Mouse (Mus musculus) forebrain, postnatal 0 days (tissue): ENCODE measurements around the gene Taf7l. TPM values are rescaled to one million over a fixed set of nuclear protein-coding genes. Genes with fewer than 3 reads are reported as not detected.

Experiments
- ATAC-seq: fragments of 200-750 bp; cut with Nextera tagmentation; 2 replicates; pipeline ENCODE4 v1.8.0; 2017; ENCODE audit warnings: mild to moderate bottlenecking, moderate library complexity
- DNase-seq: peaks from one replicate; pipeline ENCODE4 v3.0.0-alpha.2; 2015
- H3K27ac ChIP-seq: fragments of 300-500 bp; sonication (generic); 2 replicates; pipeline ENCODE4 v1.5.1; 2014; ENCODE audit warnings: low read depth, mild to moderate bottlenecking, antibody characterized with exemption, low read length, moderate library complexity, mixed read lengths
- H3K27me3 ChIP-seq: fragments of 300-500 bp; sonication (generic); 2 replicates; pipeline ENCODE4 v1.6.1; 2014; ENCODE audit warnings: mild to moderate bottlenecking, low read length, mixed read lengths; ENCODE audit not compliant: insufficient read depth
- H3K36me3 ChIP-seq: fragments of 300-500 bp; sonication (generic); 2 replicates; pipeline ENCODE4 v1.6.1; 2014; ENCODE audit warnings: mild to moderate bottlenecking, moderate library complexity; ENCODE audit not compliant: insufficient read depth
- H3K4me1 ChIP-seq: fragments of 300-500 bp; sonication (generic); 2 replicates; pipeline ENCODE4 v1.6.1; 2014; ENCODE audit warnings: antibody characterized with exemption; ENCODE audit not compliant: insufficient read depth
- H3K4me2 ChIP-seq: fragments of 300-500 bp; sonication (generic); 2 replicates; pipeline ENCODE4 v1.6.1; 2014; ENCODE audit warnings: low read depth, mild to moderate bottlenecking, moderate library complexity
- H3K4me3 ChIP-seq: fragments of 300-500 bp; sonication (generic); 2 replicates; pipeline ENCODE4 v1.5.1; 2014; ENCODE audit warnings: low read depth, low read length, mixed read lengths
- H3K9ac ChIP-seq: fragments of 300-500 bp; sonication (generic); 2 replicates; pipeline ENCODE4 v1.6.1; 2014; ENCODE audit warnings: mild to moderate bottlenecking
- H3K9me3 ChIP-seq: fragments of 300-500 bp; sonication (generic); 2 replicates; pipeline ENCODE4 v1.6.1; 2016; ENCODE audit warnings: low read length
- CTCF ChIP-seq: sonication (generic); IDR thresholded peaks from 2 replicates; pipeline ENCODE4 v1.5.1; 2016; ENCODE audit warnings: antibody characterized with exemption, control low read depth, low read depth
- WGBS: fragments of 180-500 bp; shearing (Covaris S2); extraction: QIAGEN DNeasy Blood & Tissue Kit; methylation state at CpG from one replicate; pipeline ENCODE4 v1.1.7; 2014; 5-methylcytosine and 5-hydroxymethylcytosine counted together
- polyA plus RNA-seq: library from polyadenylated mRNA; unstranded; fragments of >200 nt; fragmentation: Nextera tagmentation; extraction: Ambion mirVana; gene quantifications from 2 replicates; pipeline ENCODE4 v1.2.1, GENCODE M21; 2015
- total RNA-seq: library from RNA; depleted of rRNA; stranded (reverse); fragments of >200 nt; gene quantifications from 2 replicates; pipeline ENCODE4 v1.2.3, GENCODE M21; 2014; rRNA removed

Taf7l gene
- total RNA-seq (not detected in 2 replicates), polyA plus RNA-seq (0.24 TPM in 1 of 2 replicates, not detected in the other)

DNA sequence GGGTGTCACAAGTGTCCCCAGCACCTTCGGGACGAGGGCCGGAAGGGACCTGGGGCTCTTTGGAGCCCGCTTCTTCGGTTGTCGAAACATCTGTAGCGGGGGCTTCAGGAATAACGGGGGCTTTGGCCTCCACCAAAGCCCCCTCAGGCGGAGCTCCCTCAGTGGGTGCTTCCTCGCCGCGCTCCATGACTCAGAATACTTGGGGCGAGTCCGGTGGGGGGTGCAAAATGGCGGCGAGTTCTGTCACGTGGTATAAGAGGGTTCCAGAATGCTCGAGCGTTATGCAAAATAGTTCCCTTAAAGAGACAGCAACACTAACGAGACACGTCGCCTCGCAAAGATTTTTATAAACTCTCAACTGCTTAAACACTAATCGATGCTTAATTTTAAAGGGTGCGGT lies at the start of gene Taf7l:
Gene Taf7l, minus strand, starts transcription at position 201 of the 400 bp plus-strand sequence.
- Histone ChIP-seq H3K27me3 (no peaks in the 10 kb centered on the region), H3K27ac (no peak within 1 kb of the TSS), H3K4me1 (no peaks in the 10 kb centered on the region), H3K4me2 (no peak within 1 kb of the TSS), H3K9ac (no peak within 1 kb of the TSS), H3K4me3 (no peak within 1 kb of the TSS), H3K36me3 (no peaks in the 10 kb centered on the region), H3K9me3 (no peaks in the 10 kb centered on the region)
- no peak for DNase-seq
- WGBS = 90% methylated on average over 25 of the region's 25 CpGs
- no peak for ATAC-seq
- no peak for TF ChIP-seq CTCF

DNA sequence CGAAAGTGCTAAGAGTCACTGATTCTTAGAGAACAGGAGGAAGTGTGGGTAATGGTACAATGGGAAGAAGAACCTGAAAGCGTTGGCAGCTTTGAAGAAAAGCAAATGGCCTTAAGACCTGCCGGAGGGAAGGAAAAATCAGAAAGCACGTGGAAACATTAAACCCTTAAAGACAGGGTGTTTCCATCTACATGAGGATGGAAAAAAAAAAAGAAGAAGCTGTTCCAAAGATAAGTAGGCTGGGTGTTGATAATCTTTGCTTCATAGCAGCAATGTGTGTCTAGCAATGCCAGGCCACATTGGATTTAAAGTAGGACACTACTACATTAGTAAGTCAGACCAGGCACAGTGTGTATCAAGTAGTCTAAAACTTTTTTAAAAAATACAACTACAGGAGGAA lies 49.0 kb upstream of the Taf7l start:
- 82% methylated on average over 4 of the region's 4 CpGs for WGBS
- ATAC-seq = no peak
- H3K4me2 ChIP-seq = no peak overlapping the region

DNA sequence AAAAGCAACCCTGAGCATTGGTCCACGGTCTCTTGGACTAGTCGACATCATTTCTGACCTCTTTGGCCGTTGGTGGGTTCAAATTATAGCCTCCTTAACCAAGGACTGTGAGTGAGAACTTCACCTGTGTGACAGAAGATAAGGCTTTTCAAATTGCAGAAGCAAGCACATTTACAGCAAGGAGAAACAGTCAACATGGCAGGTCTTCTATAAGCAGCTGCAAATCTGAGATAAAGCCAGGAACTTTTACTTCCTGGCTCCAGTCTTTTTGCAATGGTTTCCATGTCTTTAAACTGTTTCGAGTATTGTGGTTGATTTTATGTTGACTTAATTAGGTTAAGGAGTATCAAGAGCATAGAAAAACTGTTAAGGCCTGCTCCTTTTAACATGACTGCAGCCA lies 47.5 kb upstream of the Taf7l start:
- H3K4me3 ChIP-seq = no peak overlapping the region
- ATAC-seq (no peak), DNase-seq (no peak)
- H3K27me3 ChIP-seq = no peaks in the 10 kb centered on the region
- H3K4me2 ChIP-seq = no peak overlapping the region
- 80% methylated on average over 4 of the region's 4 CpGs for WGBS
- H3K36me3 ChIP-seq = no peaks in the 10 kb centered on the region
- H3K9ac ChIP-seq = no peak overlapping the region
- H3K4me1 ChIP-seq = no peaks in the 10 kb centered on the region
- H3K27ac ChIP-seq = no peak overlapping the region
- H3K9me3 ChIP-seq = no peaks in the 10 kb centered on the region
- TF ChIP-seq CTCF = no peak

More for the DNA sequence above, 49.0 kb upstream of the Taf7l start:
- H3K36me3 ChIP-seq = no peaks in the 10 kb centered on the region
- H3K9me3 ChIP-seq = no peaks in the 10 kb centered on the region
- H3K4me3 ChIP-seq = no peak overlapping the region
- H3K27ac ChIP-seq = no peak overlapping the region
- no peak overlapping the region for H3K9ac ChIP-seq
- no peaks in the 10 kb centered on the region for H3K27me3 ChIP-seq
- H3K4me1 ChIP-seq = no peaks in the 10 kb centered on the region
- DNase-seq = no peak
- TF ChIP-seq CTCF = no peak

DNA sequence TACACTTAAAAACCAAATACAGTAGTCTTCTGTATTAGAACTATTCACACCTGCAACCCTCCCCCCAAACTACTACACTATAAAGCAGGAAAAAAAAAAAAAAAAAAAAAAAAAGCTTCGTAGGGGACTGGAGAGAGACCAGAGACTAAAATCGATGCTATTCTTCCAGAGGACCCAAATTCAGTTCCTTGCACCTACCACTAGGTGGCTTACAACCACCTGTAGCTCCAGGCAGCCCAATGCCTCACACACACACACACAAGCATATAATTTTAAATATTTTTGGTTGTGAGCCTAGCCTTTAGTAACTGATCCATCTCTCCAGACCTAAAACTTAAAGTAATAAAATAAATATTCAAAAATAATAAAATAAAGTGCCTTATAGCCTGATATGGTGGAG lies 33.2 kb upstream of the Taf7l start:
- WGBS = 35% methylated on average over 2 of the region's 2 CpGs
- Histone ChIP-seq H3K9me3 (no peaks in the 10 kb centered on the region), H3K4me1 (no peaks in the 10 kb centered on the region), H3K4me3 (no peak overlapping the region), H3K36me3 (no peaks in the 10 kb centered on the region), H3K9ac (no peak overlapping the region), H3K4me2 (no peak overlapping the region), H3K27me3 (no peaks in the 10 kb centered on the region), H3K27ac (no peak overlapping the region)
- DNase-seq = no peak
- ATAC-seq = no peak
- peak; percentile 57 for TF ChIP-seq CTCF

DNA sequence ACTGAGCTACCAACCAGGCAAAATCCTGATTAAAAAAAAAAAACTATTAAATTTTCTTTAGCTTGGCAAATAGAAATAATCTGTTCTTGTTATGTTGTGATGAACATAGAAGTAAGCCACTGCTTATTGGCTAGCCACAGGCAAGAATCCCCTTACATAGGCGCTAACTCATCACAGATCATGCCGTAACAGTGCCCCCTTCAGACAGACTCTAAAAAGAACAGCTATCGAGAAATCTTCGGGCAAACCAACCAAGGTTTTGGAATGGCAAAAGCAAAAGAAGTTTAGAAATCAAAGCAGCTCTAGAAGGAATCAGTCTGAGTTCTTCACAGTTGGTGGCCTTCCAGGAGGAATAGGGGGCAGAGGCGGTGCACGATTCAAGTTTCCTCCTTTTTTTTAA lies 31.7 kb upstream of the Taf7l start:
- Histone ChIP-seq H3K9ac (no peak overlapping the region), H3K9me3 (no peaks in the 10 kb centered on the region), H3K4me1 (no peaks in the 10 kb centered on the region), H3K27me3 (no peaks in the 10 kb centered on the region), H3K36me3 (no peaks in the 10 kb centered on the region), H3K4me3 (no peak overlapping the region), H3K27ac (no peak overlapping the region), H3K4me2 (no peak overlapping the region)
- DNase-seq (no peak), ATAC-seq (no peak)
- 76% methylated on average over 6 of the region's 6 CpGs for WGBS
- TF ChIP-seq CTCF = no peak

DNA sequence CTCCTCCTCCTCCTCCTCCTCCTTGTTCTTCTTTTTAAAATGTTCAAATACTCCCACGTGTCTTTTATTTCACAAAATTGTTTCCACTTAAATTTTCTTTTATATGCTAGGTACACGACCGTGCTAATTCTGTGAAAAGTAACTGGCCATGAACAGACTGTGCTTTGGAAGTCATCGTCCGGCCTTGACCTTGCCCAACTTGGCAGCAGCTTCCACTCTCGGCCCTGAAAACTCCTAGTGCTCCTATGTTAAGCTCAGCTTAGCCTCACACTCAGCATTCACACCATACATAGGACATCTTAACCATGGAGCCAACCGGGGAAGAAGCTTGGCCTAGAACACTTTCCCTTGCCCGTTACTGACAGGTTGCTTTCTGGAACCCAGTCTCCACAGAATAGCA lies 24.4 kb upstream of the Taf7l start:
- DNase-seq (no peak), ATAC-seq (no peak)
- Histone ChIP-seq H3K27ac (no peak overlapping the region), H3K4me2 (no peak overlapping the region), H3K36me3 (no peaks in the 10 kb centered on the region), H3K27me3 (no peaks in the 10 kb centered on the region), H3K9me3 (no peaks in the 10 kb centered on the region), H3K9ac (no peak overlapping the region), H3K4me3 (no peak overlapping the region), H3K4me1 (no peaks in the 10 kb centered on the region)
- 85% methylated on average over 8 of the region's 8 CpGs for WGBS
- TF ChIP-seq CTCF = no peak

DNA sequence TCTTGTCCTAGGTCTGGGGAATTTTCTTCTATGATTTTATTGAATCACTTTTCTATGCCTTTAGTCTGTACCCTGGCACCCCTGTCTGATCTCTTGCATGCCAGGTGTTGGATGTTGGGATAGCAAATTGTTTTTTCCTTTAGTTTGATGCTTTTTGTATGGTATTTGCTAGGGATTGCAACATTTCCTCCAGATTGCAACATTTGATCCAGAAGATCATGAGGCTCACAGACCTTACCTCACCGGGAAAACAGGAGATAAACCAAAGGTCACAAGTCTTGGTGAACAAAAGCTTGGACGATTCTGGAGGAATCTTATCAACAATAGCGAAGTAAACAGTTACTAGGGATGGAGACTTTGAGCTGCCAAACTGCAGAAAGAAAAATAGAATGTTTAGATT lies 5.4 kb upstream of the Taf7l start:
- Histone ChIP-seq H3K4me2 (no peak overlapping the region), H3K4me1 (no peaks in the 10 kb centered on the region), H3K4me3 (no peak overlapping the region), H3K27ac (no peak overlapping the region), H3K9ac (no peak overlapping the region), H3K36me3 (no peaks in the 10 kb centered on the region), H3K27me3 (no peaks in the 10 kb centered on the region), H3K9me3 (no peaks in the 10 kb centered on the region)
- TF ChIP-seq CTCF = no peak
- WGBS = 59% methylated on average over 3 of the region's 3 CpGs
- ATAC-seq (no peak), DNase-seq (no peak)
